Mouse (Mus musculus) MEL (cell line): ENCODE measurements at regions not wholly inside any gene's neighbourhood (a gene's known extent, or its start where the extent isn't known, plus 50 kb on each side); places are given as distances from the start of the nearest gene placed in this dataset.
A peak's percentile ranks its signal among the peaks of the same experiment; 100 is the strongest.

Experiments
- DNase-seq: peaks from one replicate; pipeline ENCODE4 v3.0.0; 2011; ENCODE audit warnings: low read depth, low spot score
- H3K27ac ChIP-seq: 2 replicates; pipeline ENCODE4 v1.5.1; 2012; ENCODE audit warnings: low read depth, mild to moderate bottlenecking, control low read depth, low read length, moderate library complexity; ENCODE audit not compliant: control insufficient read depth
- H3K27me3 ChIP-seq, 2 experiments: fragments of 150-350 bp in 1 of 2; sonication (generic) in 1 of 2; 2 replicates each; pipeline ENCODE4 v1.6.1; 2012; ENCODE audit warnings: low read length in 2 of 2, mild to moderate bottlenecking in 2 of 2, improper control_type of control experiment in 1 of 2, moderate library complexity in 1 of 2; ENCODE audit not compliant: insufficient read depth in 2 of 2, control insufficient read depth in 1 of 2
- H3K36me3 ChIP-seq, 2 experiments: 2 replicates each; pipeline ENCODE4 v1.6.1; 2012 to 2014; ENCODE audit warnings: low read length in 2 of 2, improper control_type of control experiment in 1 of 2, inconsistent platforms in 1 of 2, mild to moderate bottlenecking in 1 of 2; ENCODE audit not compliant: insufficient read depth in 2 of 2, control insufficient read depth in 1 of 2
- H3K4me1 ChIP-seq, 2 experiments: fragments of 150-350 bp in 1 of 2; sonication (generic) in 1 of 2; 2 replicates each; pipeline ENCODE4 v1.6.1; 2012; ENCODE audit warnings: low read length in 2 of 2, improper control_type of control experiment in 1 of 2, mild to moderate bottlenecking in 1 of 2; ENCODE audit not compliant: insufficient read depth in 2 of 2, control insufficient read depth in 1 of 2
- H3K4me3 ChIP-seq, 2 experiments: fragments of 150-350 bp in 1 of 2; sonication (generic) in 1 of 2; 2 replicates each; pipeline ENCODE4 v1.5.1; 2012; ENCODE audit warnings: low read depth in 2 of 2, low read length in 2 of 2, mild to moderate bottlenecking in 2 of 2, moderate library complexity in 2 of 2, control low read depth in 1 of 2, improper control_type of control experiment in 1 of 2; ENCODE audit not compliant: control insufficient read depth in 1 of 2, insufficient read depth in 1 of 2
- H3K79me2 ChIP-seq: 2 replicates; pipeline ENCODE4 v1.6.1; 2012; ENCODE audit warnings: mild to moderate bottlenecking, low read length, moderate library complexity; ENCODE audit not compliant: control insufficient read depth, poor library complexity, insufficient read depth
- H3K9ac ChIP-seq: 2 replicates; pipeline ENCODE4 v1.6.1; 2012; ENCODE audit warnings: low read depth, mild to moderate bottlenecking, control low read depth, low read length, moderate library complexity; ENCODE audit not compliant: control insufficient read depth, poor library complexity, severe bottlenecking
- H3K9me3 ChIP-seq: fragments of 150-350 bp; sonication (generic); replicated peaks from 2 replicates; pipeline ENCODE4 v1.6.1; 2012; ENCODE audit warnings: mild to moderate bottlenecking, low read length, improper control_type of control experiment, moderate library complexity; ENCODE audit not compliant: insufficient read depth
- BHLHE40 ChIP-seq: IDR thresholded peaks from 2 replicates; pipeline ENCODE4 v1.6.1; 2012; ENCODE audit warnings: low read depth, mild to moderate bottlenecking, inconsistent platforms, low read length, improper control_type of control experiment, borderline replicate concordance
- CHD1 ChIP-seq: IDR thresholded peaks from 2 replicates; pipeline ENCODE4 v1.6.1; 2012; ENCODE audit warnings: low read depth, mild to moderate bottlenecking, inconsistent platforms, low read length, improper control_type of control experiment
- CTCF ChIP-seq, 3 experiments: IDR thresholded peaks in 2 of 3; conservative IDR thresholded peaks in 1 of 3; 2 replicates each; pipeline ENCODE4 v1.5.1; 2011 to 2012; ENCODE audit warnings: low read length in 3 of 3, low read depth in 2 of 3, mild to moderate bottlenecking in 2 of 3, improper control_type of control experiment in 1 of 3, inconsistent platforms in 1 of 3, mixed read lengths in 1 of 3, moderate library complexity in 1 of 3; ENCODE audit not compliant: control insufficient read depth in 1 of 3, insufficient read depth in 1 of 3, poor library complexity in 1 of 3, severe bottlenecking in 1 of 3
- E2F4 ChIP-seq: IDR thresholded peaks from 2 replicates; pipeline ENCODE4 v1.6.1; 2011; ENCODE audit warnings: low read depth, low read length, improper control_type of control experiment, borderline replicate concordance
- ETS1 ChIP-seq: IDR thresholded peaks from 2 replicates; pipeline ENCODE4 v1.6.1; 2012; ENCODE audit warnings: low read depth, mild to moderate bottlenecking, inconsistent platforms, low read length, improper control_type of control experiment, moderate library complexity
- MEF2A ChIP-seq: IDR thresholded peaks from 2 replicates; pipeline ENCODE4 v1.6.1; 2014; ENCODE audit warnings: low read depth, mild to moderate bottlenecking, inconsistent platforms, low read length, improper control_type of control experiment; ENCODE audit not compliant: poor library complexity, insufficient replicate concordance, severe bottlenecking; ENCODE audit errors: extremely low read depth
- MYB ChIP-seq: IDR thresholded peaks from 2 replicates; pipeline ENCODE4 v1.6.1; 2011; ENCODE audit warnings: mild to moderate bottlenecking, low read depth, low read length, improper control_type of control experiment
- POLR2AphosphoS2 ChIP-seq: IDR thresholded peaks from 2 replicates; pipeline ENCODE4 v1.6.1; 2011; ENCODE audit warnings: low read length, improper control_type of control experiment
- RAD21 ChIP-seq: IDR thresholded peaks from 2 replicates; pipeline ENCODE4 v1.6.1; 2011; ENCODE audit warnings: mild to moderate bottlenecking, low read depth, low read length, improper control_type of control experiment
- SMC3 ChIP-seq: IDR thresholded peaks from 2 replicates; pipeline ENCODE4 v1.6.1; 2011; ENCODE audit warnings: low read depth, low read length, improper control_type of control experiment
- TBP ChIP-seq: IDR thresholded peaks from 2 replicates; pipeline ENCODE4 v1.8.0; 2011; ENCODE audit warnings: low read depth, low read length, improper control_type of control experiment
- TCF12 ChIP-seq: IDR thresholded peaks from 2 replicates; pipeline ENCODE4 v1.6.1; 2014; ENCODE audit warnings: low read depth, mild to moderate bottlenecking, inconsistent platforms, low read length, improper control_type of control experiment, moderate library complexity
- USF1 ChIP-seq: IDR thresholded peaks from 2 replicates; pipeline ENCODE4 v1.6.1; 2014; ENCODE audit warnings: low read depth, mild to moderate bottlenecking, inconsistent platforms, low read length, improper control_type of control experiment, moderate library complexity
- ZC3H11A ChIP-seq: IDR thresholded peaks from 2 replicates; pipeline ENCODE4 v1.6.1; 2012; ENCODE audit warnings: low read depth, mild to moderate bottlenecking, inconsistent platforms, low read length, improper control_type of control experiment
- ZNF384 ChIP-seq: IDR thresholded peaks from 2 replicates; pipeline ENCODE4 v1.6.1; 2012; ENCODE audit warnings: low read depth, mild to moderate bottlenecking, inconsistent platforms, low read length, improper control_type of control experiment

- Histone ChIP-seq H3K27me3 (peaks cover 2 to 3% of the 10 kb centered on the region in 2 experiments; a peak in 3 of 4 replicates), H3K4me3 (no peak overlapping the region), H3K9ac (no peak overlapping the region), H3K9me3 (no peaks in the 10 kb centered on the region), H3K79me2 (no peaks in the 10 kb centered on the region), H3K27ac (no peak overlapping the region), H3K4me1 (peaks cover 0 to under 1% of the 10 kb centered on the region in 2 experiments; a peak in 1 of 4 replicates), H3K36me3 (no peaks in the 10 kb centered on the region)
- TF ChIP-seq BHLHE40 (no peak), MYB (no peak), E2F4 (no peak), POLR2AphosphoS2 (no peak), TBP (no peak), USF1 (no peak), CHD1 (no peak), ZNF384 (no peak), TCF12 (no peak), ETS1 (no peak)
- DNase-seq: no peak
Observed at GRCm38 (mm10) chr11:26793928-26794628, 200.3 kb upstream of the Vrk2 start.

- H3K27me3 ChIP-seq: peaks cover 0 to 1% of the 10 kb centered on the region in 2 experiments; a peak in 1 of 4 replicates
- peak; percentile 14 for DNase-seq
- no peak for TF ChIP-seq CTCF (IDR thresholded peaks at IDR 0.05 in 2 of 3, conservative IDR thresholded peaks at IDR 0.05 in 1 of 3; ENCODE audit: control insufficient read depth in 1 of 3, insufficient read depth in 1 of 3, low read depth in 2 of 3, low read length in 3 of 3, poor library complexity in 1 of 3, severe bottlenecking in 1 of 3)
Observed at GRCm38 (mm10) chr11:26789281-26789680, 195.5 kb upstream of the Vrk2 start.

GRCm38 (mm10) chr11:26785164-26785563, 191.4 kb upstream of the Vrk2 start:
- Histone ChIP-seq H3K36me3 (no peaks in the 10 kb centered on the region), H3K27ac (no peak overlapping the region), H3K79me2 (no peaks in the 10 kb centered on the region), H3K4me3 (no peak overlapping the region), H3K9me3 (no peaks in the 10 kb centered on the region), H3K27me3 (peaks cover 1 to 13% of the 10 kb centered on the region in 2 experiments; a peak in 3 of 4 replicates), H3K9ac (no peak overlapping the region), H3K4me1 (peaks cover 0 to 2% of the 10 kb centered on the region in 2 experiments; a peak in 2 of 4 replicates)
- TF ChIP-seq TCF12 (no peak), SMC3 (peak; percentile 81), MYB (no peak), ZC3H11A (peak; percentile 79), CTCF (IDR thresholded peaks at IDR 0.05 in 2 of 3, conservative IDR thresholded peaks at IDR 0.05 in 1 of 3; ENCODE audit: control insufficient read depth in 1 of 3, insufficient read depth in 1 of 3, low read depth in 2 of 3, low read length in 3 of 3, poor library complexity in 1 of 3, severe bottlenecking in 1 of 3) (peak; percentile 21 to 74 (median 28); a peak in 4 of 6 replicates), RAD21 (peak; percentile 91), MEF2A (no peak), TBP (no peak)
- peak; percentile 40 for DNase-seq

More at GRCm38 (mm10) chr11:26789281-26789680, 195.5 kb upstream of the Vrk2 start:
- Histone ChIP-seq H3K27ac (no peak overlapping the region), H3K36me3 (no peaks in the 10 kb centered on the region), H3K9ac (no peak overlapping the region), H3K79me2 (no peaks in the 10 kb centered on the region), H3K9me3 (no peaks in the 10 kb centered on the region), H3K4me1 (peaks cover 0 to 2% of the 10 kb centered on the region in 2 experiments; a peak in 2 of 4 replicates), H3K4me3 (no peak overlapping the region)
